Mouse (Mus musculus): ENCODE data around the gene Rpl27. TPM values are rescaled to one million over a fixed set of nuclear protein-coding genes. Genes with fewer than 3 reads are reported as not detected.
"Not testable (repeated sequence)": the region's sequence is repeated elsewhere in the genome, so short reads cannot be mapped to it uniquely, and the experiment has no call there.

Gene Rpl27
- polyA plus RNA-seq, 1 experiment = 161 TPM

GRCm38 (mm10) chr11:101470206-101470605 is 28.1 kb downstream of the Rpl27 start:
- no peaks in the 10 kb centered on the region for H3K36me3 ChIP-seq (ENCODE audit: control insufficient read depth, insufficient read depth, low read length)
- TF ChIP-seq CTCF (IDR thresholded peaks at IDR 0.05; ENCODE audit: control insufficient read depth, insufficient read depth, insufficient replicate concordance, low read depth, low read length) (no peak), POLR2A (IDR thresholded peaks at IDR 0.05; ENCODE audit: control insufficient read depth, low read depth, low read length) (no peak)
- H3K27me3 ChIP-seq (ENCODE audit: control insufficient read depth, insufficient read depth, low read length) = no peaks in the 10 kb centered on the region
- H3K4me3 ChIP-seq (ENCODE audit: control insufficient read depth, low read depth, low read length) = no peak overlapping the region
- H3K4me1 ChIP-seq (ENCODE audit: control insufficient read depth, insufficient read depth, low read length) = peaks cover 18% of the 10 kb centered on the region
- no peak overlapping the region for H3K27ac ChIP-seq (ENCODE audit: control insufficient read depth, insufficient read depth, low read depth, low read length)

- H3K27ac ChIP-seq (ENCODE audit: control insufficient read depth, insufficient read depth, low read depth, low read length) = no peak overlapping the region
- no peak for TF ChIP-seq POLR2A (IDR thresholded peaks at IDR 0.05; ENCODE audit: control insufficient read depth, low read depth, low read length)
- no peak for TF ChIP-seq CTCF (IDR thresholded peaks at IDR 0.05; ENCODE audit: control insufficient read depth, insufficient read depth, insufficient replicate concordance, low read depth, low read length)
- H3K4me3 ChIP-seq (ENCODE audit: control insufficient read depth, low read depth, low read length) = no peak overlapping the region
Observed at GRCm38 (mm10) chr11:101471926-101472325, 29.8 kb downstream of the Rpl27 start.

GRCm38 (mm10) chr11:101472336-101472735 is 30.2 kb downstream of the Rpl27 start:
- peaks cover 15% of the 10 kb centered on the region for H3K4me1 ChIP-seq (ENCODE audit: control insufficient read depth, insufficient read depth, low read length)
- no peak overlapping the region for H3K4me3 ChIP-seq (ENCODE audit: control insufficient read depth, low read depth, low read length)
- H3K36me3 ChIP-seq (ENCODE audit: control insufficient read depth, insufficient read depth, low read length) = no peaks in the 10 kb centered on the region
- TF ChIP-seq CTCF (IDR thresholded peaks at IDR 0.05; ENCODE audit: control insufficient read depth, insufficient read depth, insufficient replicate concordance, low read depth, low read length) (no peak), POLR2A (IDR thresholded peaks at IDR 0.05; ENCODE audit: control insufficient read depth, low read depth, low read length) (no peak)
- no peak overlapping the region for H3K27ac ChIP-seq (ENCODE audit: control insufficient read depth, insufficient read depth, low read depth, low read length)
- H3K27me3 ChIP-seq (ENCODE audit: control insufficient read depth, insufficient read depth, low read length) = no peaks in the 10 kb centered on the region

More at GRCm38 (mm10) chr11:101471926-101472325, 29.8 kb downstream of the Rpl27 start:
- H3K27me3 ChIP-seq (ENCODE audit: control insufficient read depth, insufficient read depth, low read length) = no peaks in the 10 kb centered on the region
- H3K4me1 ChIP-seq (ENCODE audit: control insufficient read depth, insufficient read depth, low read length) = peaks cover 15% of the 10 kb centered on the region
- H3K36me3 ChIP-seq (ENCODE audit: control insufficient read depth, insufficient read depth, low read length) = no peaks in the 10 kb centered on the region

- not testable (repeated sequence) for H3K4me3 ChIP-seq (ENCODE audit: control insufficient read depth, low read depth, low read length); H3K36me3 ChIP-seq (ENCODE audit: control insufficient read depth, insufficient read depth, low read length); H3K27me3 ChIP-seq (ENCODE audit: control insufficient read depth, insufficient read depth, low read length); H3K27ac ChIP-seq (ENCODE audit: control insufficient read depth, insufficient read depth, low read depth, low read length)
- peaks cover 11% of the 10 kb centered on the region for H3K4me1 ChIP-seq (ENCODE audit: control insufficient read depth, insufficient read depth, low read length)
Observed at GRCm38 (mm10) chr11:101473686-101474085, 31.6 kb downstream of the Rpl27 start.

GRCm38 (mm10) chr11:101474298-101474697 is 32.2 kb downstream of the Rpl27 start:
- H3K4me1 ChIP-seq (ENCODE audit: control insufficient read depth, insufficient read depth, low read length) = peaks cover 12% of the 10 kb centered on the region

GRCm38 (mm10) chr11:101476361-101476760 is 34.3 kb downstream of the Rpl27 start:
- H3K27ac ChIP-seq (ENCODE audit: control insufficient read depth, insufficient read depth, low read depth, low read length); H3K36me3 ChIP-seq (ENCODE audit: control insufficient read depth, insufficient read depth, low read length); H3K27me3 ChIP-seq (ENCODE audit: control insufficient read depth, insufficient read depth, low read length); H3K4me3 ChIP-seq (ENCODE audit: control insufficient read depth, low read depth, low read length): not testable (repeated sequence)
- peaks cover 14% of the 10 kb centered on the region for H3K4me1 ChIP-seq (ENCODE audit: control insufficient read depth, insufficient read depth, low read length)

More at GRCm38 (mm10) chr11:101474298-101474697, 32.2 kb downstream of the Rpl27 start:
- Histone ChIP-seq H3K36me3 (ENCODE audit: control insufficient read depth, insufficient read depth, low read length) (no peaks in the 10 kb centered on the region), H3K27me3 (ENCODE audit: control insufficient read depth, insufficient read depth, low read length) (no peaks in the 10 kb centered on the region), H3K4me3 (ENCODE audit: control insufficient read depth, low read depth, low read length) (no peak overlapping the region), H3K27ac (ENCODE audit: control insufficient read depth, insufficient read depth, low read depth, low read length) (no peak overlapping the region)
- TF ChIP-seq CTCF (IDR thresholded peaks at IDR 0.05; ENCODE audit: control insufficient read depth, insufficient read depth, insufficient replicate concordance, low read depth, low read length) (no peak), POLR2A (IDR thresholded peaks at IDR 0.05; ENCODE audit: control insufficient read depth, low read depth, low read length) (no peak)

GRCm38 (mm10) chr11:101477194-101477551 is 35.1 kb downstream of the Rpl27 start:
- Histone ChIP-seq H3K27me3 (ENCODE audit: control insufficient read depth, insufficient read depth, low read length) (no peaks in the 10 kb centered on the region), H3K4me3 (ENCODE audit: control insufficient read depth, low read depth, low read length) (no peak overlapping the region), H3K27ac (ENCODE audit: control insufficient read depth, insufficient read depth, low read depth, low read length) (no peak overlapping the region), H3K4me1 (ENCODE audit: control insufficient read depth, insufficient read depth, low read length) (peaks cover 14% of the 10 kb centered on the region), H3K36me3 (ENCODE audit: control insufficient read depth, insufficient read depth, low read length) (no peaks in the 10 kb centered on the region)
- TF ChIP-seq CTCF (IDR thresholded peaks at IDR 0.05; ENCODE audit: control insufficient read depth, insufficient read depth, insufficient replicate concordance, low read depth, low read length) (no peak), POLR2A (IDR thresholded peaks at IDR 0.05; ENCODE audit: control insufficient read depth, low read depth, low read length) (no peak)

- peaks cover 11% of the 10 kb centered on the region for H3K4me1 ChIP-seq (ENCODE audit: control insufficient read depth, insufficient read depth, low read length)
- H3K36me3 ChIP-seq (ENCODE audit: control insufficient read depth, insufficient read depth, low read length) = no peaks in the 10 kb centered on the region
- no peaks in the 10 kb centered on the region for H3K27me3 ChIP-seq (ENCODE audit: control insufficient read depth, insufficient read depth, low read length)
- no peak overlapping the region for H3K4me3 ChIP-seq (ENCODE audit: control insufficient read depth, low read depth, low read length)
- no peak overlapping the region for H3K27ac ChIP-seq (ENCODE audit: control insufficient read depth, insufficient read depth, low read depth, low read length)
- TF ChIP-seq POLR2A (IDR thresholded peaks at IDR 0.05; ENCODE audit: control insufficient read depth, low read depth, low read length) = no peak
- TF ChIP-seq CTCF (IDR thresholded peaks at IDR 0.05; ENCODE audit: control insufficient read depth, insufficient read depth, insufficient replicate concordance, low read depth, low read length) = no peak
Observed at GRCm38 (mm10) chr11:101477552-101478211, 35.6 kb downstream of the Rpl27 start.

Data from testis, adult 2 months (tissue).